In genomic region chr1:78536310-78537164, GRCm38 (mm10) we compare ENCODE assay signal across 8 mouse cellular contexts. TPM values are rescaled to one million over a fixed set of nuclear protein-coding genes. Genes with fewer than 3 reads are reported as not detected.
DNase-seq lines count a peak whose midpoint lies in the region; ATAC-seq and TF ChIP-seq lines count a peak whose summit lies in the region.

No protein-coding gene starts in this region.

- H3K4me3 ChIP-seq in ES-Bruce4 (ENCODE audit: low read depth, low read length): no peak overlapping the region
- H3K4me3 ChIP-seq in lung, embryonic 16.5 days (ENCODE audit: low read length): peak overlapping the region; percentile 46

- 30% methylated on average over 19 of the region's 19 CpGs for WGBS in lung, embryonic 16.5 days

- no peak for TF ChIP-seq POLR2A in ES-Bruce4 (IDR thresholded peaks at IDR 0.05; ENCODE audit: insufficient read depth, low read length)

- ATAC-seq in hematopoietic stem cell, adult 5-6 weeks (replicated peaks in 1 of 2; ENCODE audit: insufficient read depth in 1 of 2, low FRiP score in 2 of 2, low TSS enrichment in 1 of 2, low read depth in 1 of 2, poor library complexity in 2 of 2, severe bottlenecking in 2 of 2): peak; percentile 66 to 81
- ATAC-seq in lung, embryonic 16.5 days (ENCODE audit: low read depth): peak; percentile 55; the same call in 1 of the 2 replicates

- peak; percentile 75 for TF ChIP-seq CTCF in ES-Bruce4 (IDR thresholded peaks at IDR 0.05; ENCODE audit: low read depth, low read length)

- H3K9me3 ChIP-seq in ES-Bruce4 (replicated peaks; ENCODE audit: control insufficient read depth, insufficient read depth, low read length, poor library complexity, severe bottlenecking): no peaks in the 10 kb centered on the region
- no peaks in the 10 kb centered on the region for H3K9me3 ChIP-seq in lung, embryonic 16.5 days (ENCODE audit: control insufficient read depth, low read length)

- H3K4me1 ChIP-seq in ES-Bruce4 (ENCODE audit: control insufficient read depth, insufficient read depth, low read length): no peaks in the 10 kb centered on the region
- H3K4me1 ChIP-seq in lung, embryonic 16.5 days (replicated peaks; ENCODE audit: control insufficient read depth, insufficient read depth, low read length): no peaks in the 10 kb centered on the region

- no peaks in the 10 kb centered on the region for H3K36me3 ChIP-seq in ES-Bruce4 (ENCODE audit: control insufficient read depth, insufficient read depth, low read length, poor library complexity, severe bottlenecking)
- no peaks in the 10 kb centered on the region for H3K36me3 ChIP-seq in lung, embryonic 16.5 days (ENCODE audit: control insufficient read depth, insufficient read depth, low read length)

- peak overlapping the region; percentile 84 for H3K4me2 ChIP-seq in lung, embryonic 16.5 days (ENCODE audit: low read depth, low read length)

- no peak overlapping the region for H3K27ac ChIP-seq in ES-Bruce4 (ENCODE audit: insufficient read depth, low read length)
- no peak overlapping the region for H3K27ac ChIP-seq in lung, embryonic 16.5 days (ENCODE audit: low read length)

- no peaks in the 10 kb centered on the region for H3K27me3 ChIP-seq in ES-Bruce4 (ENCODE audit: control insufficient read depth, insufficient read depth, low read length, poor library complexity, severe bottlenecking)
- H3K27me3 ChIP-seq in lung, embryonic 16.5 days (ENCODE audit: control insufficient read depth, insufficient read depth, low read depth, low read length): no peaks in the 10 kb centered on the region

- DNase-seq in c-Kit-positive CD71-positive TER-119-positive erythroid progenitor cells, embryonic 14.5 days (ENCODE audit: low spot score): peak; percentile 54
- DNase-seq in forelimb bud, embryonic 11.5 days (ENCODE audit: low read depth, low spot score): peak; percentile 63
- peak; percentile 70 for DNase-seq in layer of hippocampus, adult 9-11 months
- peak; percentile 49 for DNase-seq in ovary, postnatal 10 days (ENCODE audit: low spot score)
- peak; percentile 76 to 86 for DNase-seq in thymus, postnatal 10 days (ENCODE audit: low spot score in 2 of 2)

- no peak for TF ChIP-seq EP300 in ES-Bruce4 (IDR thresholded peaks at IDR 0.05; ENCODE audit: insufficient read depth, low read depth, low read length)

- no peak overlapping the region for H3K9ac ChIP-seq in ES-Bruce4 (ENCODE audit: low read depth, poor library complexity, severe bottlenecking)
- H3K9ac ChIP-seq in lung, embryonic 16.5 days (ENCODE audit: low read length): peak overlapping the region; percentile 27

RNA-seq across cellular contexts. Expression of gene BC035947, which starts 24.6 kb away (rescaled TPM):
- 0.52 TPM in 2 replicates for polyA plus RNA-seq in ES-Bruce4 (2011; ENCODE audit: insufficient read depth, insufficient read length, low read depth, missing spikeins)
- total RNA-seq in hematopoietic stem cell, adult 5-6 weeks (2017): not detected in 2 replicates
- 0.05 and 0.11 TPM in 2 replicates for polyA plus RNA-seq in lung, embryonic 16.5 days (2015; fragmentation: Nextera tagmentation; extraction: Ambion mirVana)

RNA-seq across cellular contexts. Expression of gene Mogat1, which starts 25.7 kb away (rescaled TPM):
- polyA plus RNA-seq in ES-Bruce4 (2011; ENCODE audit: insufficient read depth, insufficient read length, low read depth, missing spikeins): 1.2 TPM in 1 of 2 replicates, not detected in the other
- not detected in 2 replicates for total RNA-seq in hematopoietic stem cell, adult 5-6 weeks (2017)
- 0.62 TPM in 1 of 2 replicates, not detected in the other for polyA plus RNA-seq in lung, embryonic 16.5 days (2015; fragmentation: Nextera tagmentation; extraction: Ambion mirVana)

RNA-seq across cellular contexts. Expression of gene Farsb, which starts 47.8 kb away (rescaled TPM):
- polyA plus RNA-seq in ES-Bruce4 (2011; ENCODE audit: insufficient read depth, insufficient read length, low read depth, missing spikeins): 171 and 179 TPM in 2 replicates
- 61.9 and 66.9 TPM in 2 replicates for total RNA-seq in hematopoietic stem cell, adult 5-6 weeks (2017)
- 111 and 117 TPM in 2 replicates for polyA plus RNA-seq in lung, embryonic 16.5 days (2015; fragmentation: Nextera tagmentation; extraction: Ambion mirVana)
